Mouse (Mus musculus) CH12.LX (cell line): ENCODE results near the gene Rpl36a. TPM values are rescaled to one million over a fixed set of nuclear protein-coding genes. Genes with fewer than 3 reads are reported as not detected.

Source experiments
- DNase-seq: peaks from one replicate; pipeline ENCODE4 v3.0.0-alpha.2; 2013; ENCODE audit errors: extremely low read depth
- H3K27ac ChIP-seq: 2 replicates; pipeline ENCODE4 v1.5.1; 2012; ENCODE audit warnings: low read depth, mild to moderate bottlenecking, control low read depth, moderate library complexity; ENCODE audit not compliant: insufficient read depth
- H3K27me3 ChIP-seq: replicated peaks from 2 replicates; pipeline ENCODE3; 2012; ENCODE audit warnings: inconsistent platforms
- H3K36me3 ChIP-seq, 2 experiments: replicated peaks in 1 of 2; 2 replicates each; pipeline versions ENCODE3 to v1.6.1; 2012; ENCODE audit warnings: inconsistent platforms in 1 of 2, low read length in 1 of 2, mild to moderate bottlenecking in 1 of 2, mixed read lengths in 1 of 2, moderate library complexity in 1 of 2; ENCODE audit not compliant: control insufficient read depth in 1 of 2, insufficient read depth in 1 of 2
- H3K4me1 ChIP-seq, 2 experiments: 2 replicates each; pipeline ENCODE4 v1.6.1; 2012; ENCODE audit warnings: inconsistent platforms in 1 of 2, moderate library complexity in 1 of 2; ENCODE audit not compliant: insufficient read depth in 2 of 2, control insufficient read depth in 1 of 2
- H3K4me2 ChIP-seq: 2 replicates; pipeline ENCODE4 v1.6.1; 2012; ENCODE audit warnings: low read depth, mild to moderate bottlenecking, control low read depth; ENCODE audit not compliant: poor library complexity, insufficient read depth, severe bottlenecking
- H3K4me3 ChIP-seq, 3 experiments: fragments of 150-350 bp in 1 of 3; sonication (generic) in 1 of 3; replicated peaks in 1 of 3; 2 replicates each; pipeline versions ENCODE3 to v1.5.1; 2011 to 2012; ENCODE audit warnings: low read depth in 2 of 3, low read length in 2 of 3, mild to moderate bottlenecking in 2 of 3, moderate library complexity in 2 of 3, control low read depth in 1 of 3, improper control_type of control experiment in 1 of 3, inconsistent platforms in 1 of 3, mixed read lengths in 1 of 3; ENCODE audit not compliant: poor library complexity in 1 of 3
- H3K79me2 ChIP-seq: replicated peaks from 2 replicates; pipeline ENCODE4 v1.6.1; 2012; ENCODE audit warnings: mild to moderate bottlenecking, moderate library complexity; ENCODE audit not compliant: control insufficient read depth, poor library complexity, insufficient read depth, severe bottlenecking; ENCODE audit errors: extremely low read depth
- H3K9ac ChIP-seq: 2 replicates; pipeline ENCODE4 v1.6.1; 2012; ENCODE audit warnings: low read depth, mild to moderate bottlenecking, control low read depth, moderate library complexity; ENCODE audit not compliant: insufficient read depth
- H3K9me3 ChIP-seq: replicated peaks from 2 replicates; pipeline ENCODE3; 2012; ENCODE audit warnings: low read length, inconsistent platforms, mixed read lengths
- CTCF ChIP-seq, 2 experiments: IDR thresholded peaks in 1 of 2; conservative IDR thresholded peaks in 1 of 2; 2 replicates each; pipeline ENCODE4 v1.5.1; 2011 to 2012; ENCODE audit warnings: low read depth in 2 of 2, low read length in 2 of 2, improper control_type of control experiment in 1 of 2, inconsistent platforms in 1 of 2, mild to moderate bottlenecking in 1 of 2, moderate library complexity in 1 of 2
- HCFC1 ChIP-seq: IDR thresholded peaks from 2 replicates; pipeline ENCODE4 v1.6.1; 2012; ENCODE audit warnings: low read depth, mild to moderate bottlenecking, inconsistent platforms, low read length, improper control_type of control experiment
- MAFK ChIP-seq: IDR thresholded peaks from 2 replicates; pipeline ENCODE4 v1.6.1; 2011; ENCODE audit warnings: low read length, improper control_type of control experiment; ENCODE audit not compliant: insufficient replicate concordance
- MYC ChIP-seq: IDR thresholded peaks from 2 replicates; pipeline ENCODE4 v1.6.1; 2011; ENCODE audit warnings: low read depth, mild to moderate bottlenecking, improper control_type of control experiment, low read length
- NRF1 ChIP-seq: IDR thresholded peaks from 2 replicates; pipeline ENCODE4 v1.6.1; 2014; ENCODE audit warnings: low read depth, mild to moderate bottlenecking, inconsistent platforms, low read length, improper control_type of control experiment, moderate library complexity
- PAX5 ChIP-seq: IDR thresholded peaks from 2 replicates; pipeline ENCODE4 v1.6.1; 2012; ENCODE audit warnings: low read length, inconsistent platforms, mixed read lengths
- POLR2AphosphoS2 ChIP-seq: IDR thresholded peaks from 2 replicates; pipeline ENCODE4 v1.6.1; 2011; ENCODE audit warnings: low read depth, low read length, improper control_type of control experiment
- RCOR1 ChIP-seq: conservative IDR thresholded peaks from 2 replicates; pipeline ENCODE4 v1.6.1; 2012; ENCODE audit warnings: low read depth, mild to moderate bottlenecking, inconsistent platforms, low read length, improper control_type of control experiment
- UBTF ChIP-seq: IDR thresholded peaks from 2 replicates; pipeline ENCODE4 v1.6.1; 2012; ENCODE audit warnings: low read depth, mild to moderate bottlenecking, inconsistent platforms, low read length, improper control_type of control experiment, moderate library complexity
- USF2 ChIP-seq: conservative IDR thresholded peaks from 2 replicates; pipeline ENCODE4 v1.6.1; 2011; ENCODE audit warnings: low read depth, low read length, improper control_type of control experiment
- ZC3H11A ChIP-seq: IDR thresholded peaks from 2 replicates; pipeline ENCODE4 v1.6.1; 2012; ENCODE audit warnings: low read depth, mild to moderate bottlenecking, inconsistent platforms, low read length, improper control_type of control experiment
- ZNF384 ChIP-seq: IDR thresholded peaks from 2 replicates; pipeline ENCODE4 v1.6.1; 2012; ENCODE audit warnings: low read depth, low read length, improper control_type of control experiment, inconsistent platforms
- dilution Hi-C: fragments of 300-500 bp; cut with MboI; formaldehyde crosslinking; loops from 2 replicates; pipeline ENCODE4 v1.14.3; 2020; ENCODE audit warnings: low sequenced_read_pairs; ENCODE audit not compliant: extremely low pct_unique_long_range_greater_than_20kb, extremely low pct_ligation_motif_present
- in situ Hi-C: fragments of 300-500 bp; cut with MboI; formaldehyde crosslinking; loops from 3 replicates; pipeline ENCODE4 v1.14.3; 2019; ENCODE audit warnings: low sequenced_read_pairs, low pct_ligation_motif_present, low pct_unique_long_range_greater_than_20kb, mixed read lengths
- polyA plus RNA-seq: library from polyadenylated mRNA; unstranded; fragments of >175 nt; gene quantifications from 2 replicates; pipeline ENCODE4 v1.2.1, GENCODE M21; 2012; ENCODE audit warnings: low read depth; ENCODE audit not compliant: insufficient read length
- total RNA-seq, 2 experiments: library from RNA; depleted of rRNA; stranded (reverse); fragments of 300-350 nt in 1 of 2; fragments of >200 nt in 1 of 2; gene quantifications; 2 replicates each; pipeline ENCODE4 v1.2.3; 2012 to 2014

Gene Rpl36a
- total and polyA plus RNA-seq, 3 experiments: 869 to 2,800 (median 2,352) TPM

GRCm38 (mm10) chrX:134635860-134636259 is 50.4 kb downstream of the Rpl36a start:
- Histone ChIP-seq H3K4me3 (no peak overlapping the region), H3K36me3 (no peaks in the 10 kb centered on the region)
- no peak for TF ChIP-seq USF2
- TF ChIP-seq MYC: no peak
- no peak for TF ChIP-seq UBTF
- no peak for TF ChIP-seq RCOR1
- no peak for TF ChIP-seq ZC3H11A
- TF ChIP-seq POLR2AphosphoS2: no peak
- no peak for TF ChIP-seq ZNF384
- TF ChIP-seq CTCF (conservative IDR thresholded peaks at IDR 0.05 in 1 of 2, IDR thresholded peaks at IDR 0.05 in 1 of 2; ENCODE audit: low read depth in 2 of 2, low read length in 2 of 2): no peak
- TF ChIP-seq MAFK: no peak
- no peak for TF ChIP-seq PAX5
- TF ChIP-seq HCFC1: no peak
- no peak for TF ChIP-seq NRF1
- TF ChIP-seq, all 38 proteins: peak for 0
- dilution Hi-C loops: no loop called here
- in situ Hi-C loops: loop anchor here (25.0 kb wide), 1 partner anchor 276 kb away; no protein-coding TSS in a partner anchor
- Histone ChIP-seq H3K79me2 (no peaks in the 10 kb centered on the region), H3K9me3 (no peaks in the 10 kb centered on the region), H3K4me2 (peak overlapping the region; percentile 50), H3K27me3 (no peaks in the 10 kb centered on the region), H3K4me1 (0 out of 4 replicates have a peak, but pooled peaks cover 0 to 6% of the 10 kb centered on the region in 2 experiments), H3K27ac (no peak overlapping the region), H3K9ac (no peak overlapping the region)
- DNase-seq: no peak

Other genes with a start within 250 kb of the Rpl36a start
- 0.13 and 0.17 TPM in 2 replicates for gene Drp2, start 181.1 kb upstream of the Rpl36a start, total RNA-seq (2012; rRNA removed)
- gene Drp2, start 181.1 kb upstream of the Rpl36a start, total RNA-seq (2014; rRNA removed): 0.19 and 0.22 TPM in 2 replicates
- gene Drp2, start 181.1 kb upstream of the Rpl36a start, polyA plus RNA-seq: 0.38 and 0.59 TPM in 2 replicates
- not detected in 2 replicates for gene Taf7l, start 109.2 kb upstream of the Rpl36a start, total RNA-seq (2012; rRNA removed)
- not detected in 2 replicates for gene Taf7l, start 109.2 kb upstream of the Rpl36a start, total RNA-seq (2014; rRNA removed)
- not detected in 2 replicates for gene Taf7l, start 109.2 kb upstream of the Rpl36a start, polyA plus RNA-seq
- 48.2 and 74.8 TPM in 2 replicates for gene Timm8a1, start 43.8 kb upstream of the Rpl36a start, total RNA-seq (2012; rRNA removed)
- 216 and 251 TPM in 2 replicates for gene Timm8a1, start 43.8 kb upstream of the Rpl36a start, total RNA-seq (2014; rRNA removed)
- gene Timm8a1, start 43.8 kb upstream of the Rpl36a start, polyA plus RNA-seq: 145 and 152 TPM in 2 replicates
- gene Btk, start 2.1 kb upstream of the Rpl36a start, total RNA-seq (2012; rRNA removed): 16.2 and 23.2 TPM in 2 replicates
- 32.9 and 38.1 TPM in 2 replicates for gene Btk, start 2.1 kb upstream of the Rpl36a start, total RNA-seq (2014; rRNA removed)
- gene Btk, start 2.1 kb upstream of the Rpl36a start, polyA plus RNA-seq: 53.4 and 69.0 TPM in 2 replicates
- gene Gla, start 15.5 kb downstream of the Rpl36a start, total RNA-seq (2012; rRNA removed): 6.1 and 6.2 TPM in 2 replicates
- 9.1 and 10.3 TPM in 2 replicates for gene Gla, start 15.5 kb downstream of the Rpl36a start, total RNA-seq (2014; rRNA removed)
- 8.6 and 13.3 TPM in 2 replicates for gene Gla, start 15.5 kb downstream of the Rpl36a start, polyA plus RNA-seq
- gene Hnrnph2, start 15.5 kb downstream of the Rpl36a start, total RNA-seq (2012; rRNA removed): 38.2 and 48.9 TPM in 2 replicates
- gene Hnrnph2, start 15.5 kb downstream of the Rpl36a start, total RNA-seq (2014; rRNA removed): 57.3 and 63.8 TPM in 2 replicates
- gene Hnrnph2, start 15.5 kb downstream of the Rpl36a start, polyA plus RNA-seq: 70.0 and 82.0 TPM in 2 replicates
- 3.4 and 3.5 TPM in 2 replicates for gene Armcx4, start 100.9 kb downstream of the Rpl36a start, total RNA-seq (2012; rRNA removed)
- gene Armcx4, start 100.9 kb downstream of the Rpl36a start, total RNA-seq (2014; rRNA removed): 0.03 TPM in 1 of 2 replicates, not detected in the other
- 0.19 and 0.31 TPM in 2 replicates for gene Armcx4, start 100.9 kb downstream of the Rpl36a start, polyA plus RNA-seq
- 0.08 and 0.13 TPM in 2 replicates for gene Armcx1, start 132.3 kb downstream of the Rpl36a start, total RNA-seq (2012; rRNA removed)
- gene Armcx1, start 132.3 kb downstream of the Rpl36a start, total RNA-seq (2014; rRNA removed): not detected in 2 replicates
- gene Armcx1, start 132.3 kb downstream of the Rpl36a start, polyA plus RNA-seq: not detected in 2 replicates
- gene Armcx6, start 165.8 kb downstream of the Rpl36a start, total RNA-seq (2012; rRNA removed): 0.67 and 1.2 TPM in 2 replicates
- 1.3 and 1.7 TPM in 2 replicates for gene Armcx6, start 165.8 kb downstream of the Rpl36a start, total RNA-seq (2014; rRNA removed)
- gene Armcx6, start 165.8 kb downstream of the Rpl36a start, polyA plus RNA-seq: 1.7 and 2.2 TPM in 2 replicates
- 8.6 and 11.6 TPM in 2 replicates for gene Armcx3, start 170.9 kb downstream of the Rpl36a start, total RNA-seq (2012; rRNA removed)
- gene Armcx3, start 170.9 kb downstream of the Rpl36a start, total RNA-seq (2014; rRNA removed): 0.23 and 0.49 TPM in 2 replicates
- gene Armcx3, start 170.9 kb downstream of the Rpl36a start, polyA plus RNA-seq: 1.1 and 1.2 TPM in 2 replicates
- gene Armcx2, start 223.6 kb downstream of the Rpl36a start, total RNA-seq (2012; rRNA removed): 12.6 and 15.3 TPM in 2 replicates
- 18.8 and 20.5 TPM in 2 replicates for gene Armcx2, start 223.6 kb downstream of the Rpl36a start, total RNA-seq (2014; rRNA removed)
- 17.3 and 19.6 TPM in 2 replicates for gene Armcx2, start 223.6 kb downstream of the Rpl36a start, polyA plus RNA-seq